Mouse (Mus musculus) layer of hippocampus, adult 11-12 months (tissue): Measurements from ENCODE around the gene Npr1.

Experiments
- DNase-seq: peaks from one replicate; pipeline ENCODE4 v3.0.0; 2022; ENCODE audit warnings: low spot score

Npr1 gene

DNA sequence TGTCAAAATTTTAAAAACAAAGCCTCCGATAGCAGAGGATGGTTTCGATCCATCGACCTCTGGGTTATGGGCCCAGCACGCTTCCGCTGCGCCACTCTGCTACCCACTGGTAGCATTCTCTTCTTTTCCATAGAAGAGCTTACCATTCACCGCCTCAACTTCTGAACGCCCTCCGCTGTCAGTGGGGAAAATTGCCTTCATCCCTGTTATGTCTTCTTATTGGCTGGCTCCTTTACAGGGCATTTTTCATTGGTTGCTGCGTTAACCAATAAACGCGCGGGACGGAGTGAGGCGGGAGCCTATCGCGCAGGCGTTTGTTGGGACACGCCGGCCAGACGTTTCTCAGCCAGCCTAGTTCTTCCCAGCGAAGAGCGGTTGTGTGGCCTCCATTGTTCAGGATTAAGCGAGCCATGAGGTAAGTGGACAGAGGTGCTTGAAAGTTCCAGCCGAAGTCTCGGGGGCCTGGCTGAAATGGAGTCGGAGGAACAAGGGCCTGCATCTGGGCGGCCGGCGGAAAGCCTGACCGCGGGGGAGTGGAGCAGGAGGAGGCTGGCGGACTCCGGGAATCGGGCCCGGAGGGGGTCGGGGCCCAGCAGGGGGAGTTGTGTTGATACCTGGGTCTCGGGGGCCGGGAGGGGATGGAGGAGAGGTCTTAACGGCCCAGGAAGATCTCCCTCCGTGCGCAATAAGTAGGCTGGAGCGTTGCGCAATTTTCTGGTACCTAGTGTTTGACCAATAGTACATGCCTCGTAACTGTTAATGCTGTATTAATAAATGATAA lies 10.4 kb upstream of the Npr1 start, which contains the start of gene Ilf2:
Gene Ilf2 (plus strand): TSS at position 296 of the 781 bp plus-strand sequence.
- DNase-seq: peak; percentile 96

DNA sequence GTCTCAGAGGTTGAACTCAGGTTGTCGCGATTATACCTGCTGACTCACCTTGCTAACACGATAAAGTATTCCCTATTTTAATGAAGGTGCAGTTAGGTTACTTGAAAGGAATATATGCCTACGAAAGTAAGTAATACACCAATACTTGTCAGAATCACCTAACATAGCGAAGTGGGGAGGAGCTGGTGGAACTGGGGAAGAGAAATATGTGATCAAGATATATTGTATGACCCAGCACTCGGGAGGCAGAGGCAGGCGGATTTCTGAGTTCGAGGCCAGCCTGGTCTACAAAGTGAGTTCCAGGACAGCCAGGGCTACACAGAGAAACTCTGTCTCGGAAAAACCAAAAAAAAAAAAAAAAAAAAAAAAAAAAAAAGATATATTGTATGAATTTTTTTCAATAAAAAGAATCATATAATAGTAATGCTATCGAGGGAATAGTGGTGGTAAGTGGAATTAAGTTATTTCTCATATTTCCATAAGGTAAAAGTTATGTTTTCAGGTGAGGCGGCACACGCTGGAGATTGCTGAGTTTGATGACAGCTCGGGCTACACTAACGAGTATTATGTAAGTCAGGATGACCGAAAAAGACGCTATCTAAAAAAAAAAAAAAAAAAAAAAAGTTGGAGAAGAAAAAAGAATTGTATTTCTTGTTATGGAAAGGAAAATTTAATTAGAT lies 9.6 kb upstream of the Npr1 start:
- DNase-seq: no peak

DNA sequence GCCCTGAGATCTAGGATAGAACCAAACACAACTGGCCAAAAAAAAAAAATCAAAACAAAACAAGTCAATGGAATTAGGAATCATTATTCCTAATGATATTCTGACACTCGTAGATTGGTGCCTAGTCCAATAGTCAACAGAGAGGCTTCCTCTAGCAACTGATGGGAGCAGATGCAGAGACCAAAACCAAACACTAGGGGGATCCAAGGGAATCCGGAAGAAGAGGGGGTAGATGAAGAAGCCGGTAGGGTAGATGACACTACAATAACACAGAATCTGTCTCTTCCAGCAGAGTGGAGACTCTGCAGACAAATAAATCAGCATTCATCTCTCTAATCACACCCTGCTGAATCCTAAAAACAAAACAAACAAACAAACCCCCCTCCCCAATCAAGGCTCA lies 6.5 kb upstream of the Npr1 start:
- DNase-seq: peak; percentile 53

DNA sequence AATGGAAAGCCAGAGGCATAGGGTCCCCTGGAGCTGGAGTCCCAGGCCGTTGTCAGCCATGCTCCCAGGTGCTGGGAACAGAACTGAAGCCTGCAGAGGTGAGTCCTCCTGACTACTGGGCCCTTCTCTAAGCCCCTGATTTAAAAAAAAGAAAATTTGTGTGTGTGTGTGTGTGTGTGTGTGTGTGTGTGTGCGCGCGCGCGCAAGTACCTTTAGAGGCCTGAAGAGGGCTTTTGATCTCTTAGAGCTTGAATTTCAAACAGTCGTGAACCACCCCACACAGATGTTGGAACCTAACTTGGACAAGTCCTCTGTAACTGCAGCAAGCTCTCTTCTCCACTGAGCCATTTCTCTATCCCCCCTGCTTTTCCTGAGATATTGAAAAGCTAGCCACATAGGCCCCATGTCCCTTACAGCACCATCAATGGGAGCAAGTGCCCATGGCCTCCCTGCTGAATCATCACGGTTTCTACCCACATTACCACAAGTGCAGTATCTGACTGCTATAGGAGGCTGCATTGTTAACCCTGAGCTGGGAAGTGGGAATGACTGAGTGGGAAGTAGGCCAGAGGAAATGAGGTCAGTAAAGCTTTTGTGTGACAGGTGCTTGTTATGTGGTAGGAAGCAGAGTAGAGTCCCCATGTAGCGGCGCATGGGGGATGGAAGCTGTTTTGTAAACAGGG lies 2.1 kb upstream of the Npr1 start:
- DNase-seq: no peak

DNA sequence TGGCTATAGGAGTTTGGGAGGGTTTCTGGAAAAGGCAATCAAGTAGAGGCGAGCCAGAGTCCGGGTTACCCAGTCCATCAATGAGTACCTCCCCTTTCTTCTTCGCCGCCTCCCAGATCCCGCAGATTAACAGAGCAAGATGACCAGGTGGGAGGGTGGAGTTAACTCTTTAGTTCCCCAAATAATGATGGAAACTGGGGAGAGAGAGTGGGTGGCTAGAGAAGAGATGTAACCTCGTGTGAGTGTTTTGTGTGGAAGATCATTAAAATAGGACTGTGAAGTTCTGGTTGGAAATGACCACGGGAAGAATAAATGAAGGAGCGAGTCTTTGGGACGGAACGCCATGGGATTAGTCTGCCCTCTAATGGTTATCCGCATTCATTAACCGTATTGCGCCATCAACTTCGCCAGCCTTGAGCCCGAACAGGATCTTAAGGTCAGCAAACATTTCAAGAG lies 673 bp upstream of the Npr1 start:
- DNase-seq: peak; percentile 65

DNA sequence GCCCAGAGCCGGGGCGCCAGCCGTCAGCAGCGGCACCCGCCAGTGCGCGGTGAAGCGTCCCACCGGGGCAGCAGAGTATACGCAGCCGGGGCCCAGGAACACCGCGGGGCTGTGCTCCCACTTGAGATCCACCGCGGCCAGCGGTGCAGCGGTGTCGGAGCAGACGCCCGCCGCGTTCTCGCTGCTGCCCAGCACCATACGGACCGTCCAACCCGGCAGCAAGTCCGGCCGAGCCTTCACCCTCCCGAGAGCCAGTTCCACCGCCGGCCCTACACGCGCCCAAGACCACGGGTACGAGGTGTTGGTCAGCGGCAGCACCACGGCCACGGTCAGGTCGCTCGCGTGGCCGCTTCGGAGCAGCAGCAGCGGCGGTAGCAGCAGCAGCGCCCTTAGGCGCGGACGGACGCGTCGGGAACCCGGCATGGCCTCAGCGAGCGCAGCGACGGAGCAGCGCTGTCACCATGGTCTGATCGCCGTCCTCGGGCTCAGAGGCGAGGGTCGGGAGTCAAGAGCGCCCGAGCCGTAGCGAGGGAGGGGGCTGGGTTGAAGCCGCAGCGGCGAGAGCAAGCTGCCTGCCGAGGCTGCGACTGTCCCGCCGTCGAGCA lies 483 bp downstream of the Npr1 start:
- DNase-seq: no peak

DNA sequence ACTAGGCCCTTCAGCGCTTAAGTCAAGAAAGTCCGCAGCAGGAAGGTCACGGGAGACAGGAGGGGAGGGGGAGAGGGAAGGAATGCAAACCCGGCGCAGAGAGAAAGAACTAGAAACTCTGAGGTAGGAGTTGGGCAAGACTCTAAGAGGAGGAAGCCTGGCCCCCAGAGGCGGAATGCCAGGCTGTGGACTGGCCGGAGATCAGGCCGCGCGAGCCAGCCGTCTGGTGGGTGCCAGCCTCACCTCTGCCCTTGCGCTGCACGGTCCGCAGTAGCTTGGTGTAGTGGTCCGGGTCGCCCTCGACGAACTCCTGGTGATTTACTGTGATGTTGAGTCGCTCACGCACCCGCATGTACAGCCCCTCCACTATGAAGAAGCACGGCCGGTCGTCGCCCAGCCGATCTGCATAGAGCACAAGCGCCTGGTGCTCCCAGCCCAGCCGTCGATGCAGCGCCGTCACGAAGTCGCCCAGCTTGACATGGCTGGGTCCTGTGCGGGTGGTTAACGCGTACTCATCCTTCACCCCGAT lies 1.1 kb downstream of the Npr1 start:
- no peak for DNase-seq

DNA sequence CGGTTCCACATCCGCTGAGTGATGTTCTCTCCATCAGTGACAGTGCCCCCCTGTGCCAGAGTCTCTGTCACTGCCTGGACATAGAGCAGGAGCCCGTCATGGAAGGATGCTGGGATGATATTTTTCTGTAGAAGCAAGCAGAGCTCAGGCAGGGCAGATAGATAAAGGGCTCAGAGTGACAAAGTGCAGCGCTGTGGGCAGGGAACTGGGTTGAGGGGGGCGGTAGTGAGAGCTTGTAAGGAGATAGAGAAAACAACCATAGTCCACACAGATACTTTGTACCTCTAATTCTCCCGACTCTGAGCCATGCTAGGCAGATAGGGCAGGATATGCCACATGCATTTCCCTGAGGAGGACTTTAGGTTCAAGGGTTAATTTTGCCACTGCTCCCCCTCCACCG lies 3.1 kb downstream of the Npr1 start:
- DNase-seq: no peak

DNA sequence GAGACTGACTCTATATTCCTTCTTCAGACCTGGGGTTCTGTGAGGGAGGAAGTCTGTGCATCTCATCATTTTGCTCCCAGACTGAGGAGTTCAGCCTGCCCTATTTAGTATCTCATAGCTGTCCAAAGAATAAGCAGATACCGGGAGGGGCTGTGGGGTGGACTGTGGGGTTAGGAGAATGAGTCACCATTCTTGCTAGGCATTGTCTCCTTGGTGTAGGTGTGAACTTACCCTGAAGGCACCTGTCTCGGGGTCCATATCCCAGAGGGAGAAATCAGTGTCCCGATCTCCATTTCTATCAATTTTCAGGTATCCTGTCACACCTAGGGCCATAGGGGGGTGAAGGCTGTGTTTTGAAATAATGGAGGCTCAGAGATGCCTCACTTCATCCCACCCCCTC lies 3.7 kb downstream of the Npr1 start:
- no peak for DNase-seq

DNA sequence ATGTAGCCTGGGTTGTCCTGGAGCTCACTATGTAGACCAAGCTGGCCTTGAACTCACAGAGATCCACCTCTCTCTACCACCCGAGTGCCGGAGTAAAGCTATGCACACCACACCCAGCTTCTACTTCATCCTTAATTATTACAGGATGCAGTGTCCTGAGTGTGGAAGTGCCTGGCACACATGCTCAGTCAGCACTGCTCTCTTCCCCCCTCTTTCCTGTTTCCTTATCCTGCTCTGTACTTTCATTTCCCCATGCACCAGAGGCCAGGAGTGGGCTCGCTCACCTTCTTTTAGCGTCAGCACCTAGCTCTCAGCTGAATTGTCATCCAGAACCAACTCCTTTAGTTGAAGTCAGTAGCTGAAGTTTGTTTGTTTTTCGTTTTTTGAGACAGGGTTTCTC lies 5.4 kb downstream of the Npr1 start:
- no peak for DNase-seq

DNA sequence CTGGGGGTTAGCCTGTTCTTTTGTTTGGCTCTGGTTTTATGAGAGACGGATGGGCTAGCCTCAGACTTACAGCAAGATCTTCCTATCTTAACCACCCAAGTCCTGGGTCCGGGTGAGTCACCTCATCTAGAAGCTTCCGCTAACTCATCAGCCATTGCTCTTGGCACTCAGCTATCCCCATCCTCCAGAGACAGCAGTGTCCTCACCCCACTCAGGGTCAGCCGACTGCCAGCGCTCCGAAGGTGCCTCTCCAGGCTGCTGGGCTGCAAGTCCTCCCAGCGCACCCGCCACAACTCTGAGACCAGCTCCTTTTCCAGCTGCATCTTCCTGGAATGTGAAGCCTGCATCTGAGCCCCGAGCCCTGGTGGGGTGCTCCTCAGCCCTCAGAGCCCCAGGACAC lies 5.9 kb downstream of the Npr1 start:
- no peak for DNase-seq

DNA sequence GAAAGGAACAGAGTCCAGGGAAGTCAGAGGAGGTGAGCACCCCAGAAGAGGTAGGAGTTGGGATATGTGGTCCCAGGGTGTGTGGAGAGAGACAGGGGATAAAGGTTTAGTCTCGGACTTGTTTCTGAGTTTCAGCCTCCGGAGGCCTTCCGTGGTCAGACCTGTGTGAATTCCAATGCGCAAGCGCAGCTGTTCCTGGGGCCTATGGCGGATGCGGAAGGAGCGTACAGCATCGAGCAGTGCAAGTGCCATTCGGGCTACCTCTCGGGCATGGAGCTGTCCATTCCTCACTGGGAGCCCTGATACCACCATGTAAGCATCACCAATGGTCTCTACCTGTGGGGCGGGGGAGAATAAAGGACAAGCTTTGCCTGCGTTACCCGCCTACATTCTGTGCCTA lies 10.7 kb downstream of the Npr1 start:
- no peak for DNase-seq

DNA sequence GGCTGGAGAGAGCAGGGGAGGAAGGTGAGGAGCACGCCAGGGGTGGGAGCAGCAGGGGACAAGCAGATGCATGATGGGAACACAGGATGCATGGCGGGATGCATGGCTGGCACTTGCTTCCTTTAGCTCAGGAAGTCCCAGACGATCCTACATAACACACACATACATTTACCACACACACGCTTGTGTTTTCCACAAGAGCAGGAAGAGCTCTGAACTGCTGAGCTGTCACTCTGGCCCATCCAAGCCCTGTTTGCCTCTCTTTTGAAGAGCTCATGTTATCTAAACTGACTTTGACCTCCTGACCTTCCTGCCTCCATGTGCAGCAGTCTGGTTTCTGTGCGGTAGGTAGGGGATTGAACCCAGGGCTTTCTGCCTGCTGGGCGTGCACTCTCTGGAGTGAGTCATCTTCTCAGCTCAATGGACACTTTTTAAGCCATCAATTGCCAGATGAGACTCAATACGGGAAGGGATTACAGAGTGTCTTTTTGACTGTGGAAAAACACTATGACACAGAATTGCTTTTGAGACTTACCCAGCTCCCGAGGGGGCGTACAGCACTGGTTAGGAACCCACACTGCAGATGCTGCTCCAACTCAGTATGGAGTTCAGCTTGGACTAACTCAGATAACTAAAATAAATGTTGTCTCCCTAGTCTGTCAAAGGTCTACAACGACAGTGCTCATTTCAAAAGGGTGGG lies 14.1 kb downstream of the Npr1 start:
- DNase-seq: peak; percentile 54

DNA sequence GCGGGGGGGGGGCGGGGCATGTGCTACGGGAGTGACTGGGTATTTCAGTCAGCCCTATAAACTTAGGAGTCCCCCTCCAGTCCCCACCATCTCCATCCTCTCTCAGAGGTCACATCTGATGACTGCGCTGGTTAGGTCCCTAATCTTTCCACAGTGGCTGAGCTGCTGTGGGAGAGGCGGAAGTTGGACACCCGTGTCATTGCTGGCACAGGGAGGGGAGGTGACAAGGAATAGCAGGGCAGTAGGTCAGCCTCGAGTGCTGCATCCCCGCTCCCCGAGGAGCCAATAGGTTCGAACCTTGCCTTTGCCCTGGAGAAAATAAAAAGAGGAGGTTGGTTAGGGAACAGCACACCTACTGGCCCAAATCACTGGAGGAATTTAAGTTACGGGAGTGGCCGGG lies 14.8 kb downstream of the Npr1 start:
- no peak for DNase-seq

DNA sequence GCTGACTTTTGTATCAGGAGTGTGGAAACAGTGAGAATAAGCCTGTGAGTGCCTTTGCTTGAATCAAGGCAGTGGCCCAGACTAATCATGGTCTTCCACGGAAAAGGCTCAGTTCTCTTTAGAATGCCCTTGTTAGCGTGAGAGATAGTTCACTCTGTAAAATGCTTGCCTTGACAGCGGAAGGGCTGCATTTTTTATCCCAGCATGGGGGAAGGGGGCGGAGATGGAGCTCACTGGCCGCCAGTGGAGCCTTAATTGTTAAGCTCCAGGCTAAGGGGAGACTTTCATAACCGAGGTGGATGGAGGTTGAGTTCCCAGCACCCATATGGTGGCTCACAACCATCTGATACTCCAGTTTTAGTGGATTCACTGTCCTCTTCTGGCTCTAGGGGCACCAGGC lies 17.0 kb downstream of the Npr1 start:
- DNase-seq: no peak

DNA sequence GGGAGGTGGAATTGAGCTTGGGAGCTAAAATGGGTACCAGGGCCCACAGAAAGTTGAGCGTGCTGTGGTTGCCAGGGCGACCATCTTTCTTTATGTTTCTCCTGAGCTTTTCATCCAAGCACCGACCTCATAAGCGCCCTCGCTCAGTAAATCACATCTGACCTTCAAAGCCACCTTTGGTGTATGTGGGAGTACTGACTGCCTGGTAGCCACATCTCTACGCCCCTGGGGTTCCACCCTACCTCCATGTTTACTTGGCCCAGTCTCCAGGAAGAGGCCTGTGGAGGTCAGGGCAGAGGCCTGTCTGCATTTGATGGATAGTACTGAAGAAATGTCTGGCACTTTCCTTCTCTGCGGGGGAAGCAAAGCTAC lies 18.6 kb downstream of the Npr1 start:
- no peak for DNase-seq

DNA sequence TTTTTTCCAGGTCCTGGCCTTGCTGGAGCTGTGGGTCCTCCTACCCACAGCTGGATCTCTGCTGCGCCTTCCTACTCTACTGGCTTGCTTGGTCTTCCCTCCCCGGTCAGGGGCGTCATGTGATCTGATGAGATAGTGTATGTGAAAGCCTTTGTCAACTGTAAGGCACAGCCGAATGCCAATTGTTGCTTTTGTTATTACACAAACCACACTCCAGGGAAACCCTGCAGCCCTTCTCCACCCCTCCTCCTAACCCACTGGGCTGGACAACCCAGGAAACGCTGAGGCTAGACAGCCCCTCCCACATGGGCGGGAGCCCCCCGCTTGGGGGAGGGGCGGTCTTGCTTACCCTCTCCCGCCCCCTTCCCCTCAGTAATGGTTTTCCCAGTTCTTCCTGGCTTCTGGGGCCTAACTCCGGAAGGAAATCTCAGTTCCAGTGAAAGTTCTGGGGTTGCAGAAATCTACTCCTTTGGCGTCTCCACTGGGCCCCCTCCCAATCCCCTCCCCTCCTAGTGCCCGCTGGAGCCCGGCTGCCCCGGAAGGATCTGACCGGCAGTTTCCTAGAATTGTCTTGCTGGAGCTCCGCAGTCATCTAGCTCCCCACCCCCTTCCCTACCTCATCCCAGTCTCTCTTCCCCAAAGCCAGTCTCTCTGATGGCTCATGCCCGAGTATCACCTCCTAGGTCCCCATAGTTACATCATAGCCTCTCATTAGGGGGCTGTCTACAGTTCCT lies 19.1 kb downstream of the Npr1 start:
- DNase-seq: peak; percentile 74

DNA sequence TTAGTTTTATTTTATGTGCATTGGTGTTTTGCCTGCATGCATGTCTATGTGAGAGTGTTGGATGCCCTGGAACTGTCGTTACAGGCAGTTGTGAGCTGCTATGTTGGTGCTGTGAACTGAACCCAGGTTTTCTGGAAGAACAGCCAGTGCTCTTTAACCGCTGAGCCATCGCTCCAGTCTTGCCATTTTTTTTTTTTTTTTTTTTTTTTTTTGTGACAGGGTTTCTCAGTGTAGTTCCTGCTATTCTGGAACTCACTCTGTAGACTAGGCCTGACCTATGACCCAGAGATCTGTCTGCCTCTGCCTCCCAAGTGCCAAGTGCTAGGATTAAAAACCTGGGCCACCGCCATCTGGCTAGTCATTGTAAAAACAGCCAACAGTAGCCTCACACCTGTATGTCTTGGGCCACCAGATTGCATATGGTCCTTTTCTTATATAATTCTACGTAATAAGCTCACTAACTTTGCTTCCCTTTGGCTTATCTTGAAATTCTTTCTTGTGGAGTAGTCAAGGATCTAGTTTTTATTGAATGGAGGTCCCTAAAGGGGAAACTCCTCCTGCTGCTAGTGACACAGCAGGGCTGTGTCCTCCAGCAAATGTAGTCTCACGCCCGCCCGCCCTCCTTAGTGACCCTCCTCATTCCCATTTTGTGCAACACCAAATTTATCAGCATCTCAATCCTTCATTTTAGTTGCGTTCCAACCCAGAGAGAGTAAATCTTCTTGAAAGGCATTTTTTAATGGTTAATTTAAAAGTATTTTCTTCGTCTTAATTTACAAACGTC lies 20.1 kb downstream of the Npr1 start:
- no peak for DNase-seq

DNA sequence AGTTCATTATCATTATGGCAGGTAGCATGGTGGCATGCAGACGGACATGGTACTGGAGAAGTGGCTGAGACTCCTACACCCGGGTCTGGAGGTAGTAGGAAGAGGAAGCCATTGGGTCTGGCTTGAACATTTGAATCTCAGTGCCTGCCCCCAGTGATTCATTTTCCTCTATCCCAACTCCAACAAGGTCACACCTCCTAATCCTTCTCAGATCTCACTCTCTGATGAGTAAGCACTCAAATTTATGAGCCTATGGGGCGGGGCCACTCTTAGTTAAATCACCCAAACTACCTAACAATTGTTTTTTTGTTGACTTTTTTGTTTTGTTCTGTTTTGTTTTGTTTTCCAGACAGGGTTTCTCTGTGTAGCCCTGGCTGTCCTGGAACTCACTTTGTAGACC lies 21.7 kb downstream of the Npr1 start:
- DNase-seq: no peak

DNA sequence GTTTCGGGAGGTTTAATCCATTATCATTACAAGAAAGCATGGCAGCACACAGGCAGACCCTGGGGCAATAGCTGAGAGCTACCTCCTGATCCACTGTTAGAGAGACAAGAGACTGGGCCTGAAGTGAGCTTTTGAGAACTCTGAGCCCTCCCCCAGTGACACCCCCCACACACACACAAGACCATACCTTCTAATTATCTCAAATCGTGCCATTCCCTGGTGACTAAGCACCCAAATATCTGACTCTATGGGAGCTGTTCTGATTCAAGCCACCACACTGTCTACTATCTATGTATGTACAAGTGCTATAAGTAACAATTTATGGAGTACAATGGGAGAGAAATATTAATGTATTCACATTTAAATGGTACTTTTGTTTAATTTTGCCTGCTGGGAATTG lies 24.9 kb downstream of the Npr1 start:
- no peak for DNase-seq
